Mouse (Mus musculus) thymus, adult 2 months (tissue): ENCODE results near the gene Olfr912.

Experiments used
- CTCF ChIP-seq: fragments of 200-500 bp; IDR thresholded peaks from 2 replicates; pipeline ENCODE4 v1.5.1; 2012; ENCODE audit warnings: mild to moderate bottlenecking, control low read depth, low read length, moderate library complexity, borderline replicate concordance; ENCODE audit not compliant: control insufficient read depth, poor library complexity, insufficient read depth; ENCODE audit errors: extremely low read depth
- POLR2A ChIP-seq: fragments of 200-500 bp; IDR thresholded peaks from 2 replicates; pipeline ENCODE4 v1.6.1; 2012; ENCODE audit warnings: mild to moderate bottlenecking, low read length, control low read depth, moderate library complexity; ENCODE audit not compliant: control insufficient read depth, poor library complexity, insufficient read depth; ENCODE audit errors: extremely low read depth

DNA sequence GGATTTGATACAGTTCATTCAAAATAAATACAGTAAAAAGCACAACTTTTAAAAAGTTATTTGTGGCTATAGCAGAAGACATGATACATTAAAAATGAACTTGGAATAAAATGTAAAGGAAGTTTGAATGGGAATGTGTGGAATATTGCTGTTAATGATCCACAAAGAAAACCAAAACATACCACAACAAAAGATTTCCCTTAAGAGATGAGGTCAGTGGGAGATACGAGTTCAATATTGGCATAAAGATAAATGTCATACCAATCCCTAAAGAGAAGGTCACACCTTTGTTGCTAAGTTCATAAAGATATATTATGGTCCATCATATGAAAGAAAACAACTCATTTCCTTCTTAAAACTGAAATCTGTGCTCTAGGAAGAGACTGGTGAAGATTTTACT lies at the start of gene Olfr912:
- TF ChIP-seq POLR2A: no peak
- no peak for TF ChIP-seq CTCF
